Mouse (Mus musculus): ENCODE results near the gene Bmp5. TPM values are rescaled to one million over a fixed set of nuclear protein-coding genes. Genes with fewer than 3 reads are reported as not detected.
A peak's percentile ranks its signal among the peaks of the same experiment; 100 is the strongest.
"Not testable (repeated sequence)": the region's sequence is repeated elsewhere in the genome, so short reads cannot be mapped to it uniquely, and the experiment has no call there.

Gene Bmp5
- total RNA-seq (2021): 1 to 10 TPM; 1.8 to 1.9 TPM

- DNase-seq (ENCODE audit: extremely low spot score in 1 of 2, low spot score in 2 of 2): no peak
- intact Hi-C loops (cut with DNase I): no loop called here
These were observed at the start of gene Bmp5 for GRCm38 (mm10) chr9:75775129-75775845. Gene Bmp5, plus strand, starts transcription at chr9:75775364.

- no peak for DNase-seq (ENCODE audit: extremely low spot score in 1 of 2, low spot score in 2 of 2)
- intact Hi-C loops (cut with DNase I): no loop called here
These were observed 15.1 kb upstream of the Bmp5 start for GRCm38 (mm10) chr9:75760075-75760474.

- no peak for DNase-seq (ENCODE audit: extremely low spot score in 1 of 2, low spot score in 2 of 2)
- intact Hi-C loops (cut with DNase I): no loop called here
These were observed 13.6 kb upstream of the Bmp5 start for GRCm38 (mm10) chr9:75761567-75761966.

- DNase-seq (ENCODE audit: extremely low spot score in 1 of 2, low spot score in 2 of 2): peak in 1 of 2 experiments; percentile 16
- intact Hi-C loops (cut with DNase I): loop anchor here (2.0 kb wide), 2 partner anchors 360 to 474 kb away; no protein-coding TSS in a partner anchor
These were observed 12.7 kb upstream of the Bmp5 start for GRCm38 (mm10) chr9:75762487-75762886.

- no peak for DNase-seq (ENCODE audit: extremely low spot score in 1 of 2, low spot score in 2 of 2)
- intact Hi-C loops (cut with DNase I): no loop called here
These were observed 10.4 kb upstream of the Bmp5 start for GRCm38 (mm10) chr9:75764792-75765191.

- intact Hi-C loops (cut with DNase I): no loop called here
- DNase-seq (ENCODE audit: extremely low spot score in 1 of 2, low spot score in 2 of 2): no peak
These were observed 8.6 kb upstream of the Bmp5 start for GRCm38 (mm10) chr9:75766521-75766920.

- intact Hi-C loops (cut with DNase I): no loop called here
- no peak for DNase-seq (ENCODE audit: extremely low spot score in 1 of 2, low spot score in 2 of 2)
These were observed 6.1 kb upstream of the Bmp5 start for GRCm38 (mm10) chr9:75769042-75769441.

- no peak for DNase-seq (ENCODE audit: extremely low spot score in 1 of 2, low spot score in 2 of 2)
- intact Hi-C loops (cut with DNase I): no loop called here
These were observed 989 bp downstream of the Bmp5 start for GRCm38 (mm10) chr9:75776153-75776552.

GRCm38 (mm10) chr9:75778762-75779346, 3.7 kb downstream of the Bmp5 start:
- no peak for DNase-seq (ENCODE audit: extremely low spot score in 1 of 2, low spot score in 2 of 2)
- intact Hi-C loops (cut with DNase I): no loop called here

GRCm38 (mm10) chr9:75780558-75781276, 5.6 kb downstream of the Bmp5 start:
- intact Hi-C loops (cut with DNase I): no loop called here
- DNase-seq (ENCODE audit: extremely low spot score in 1 of 2, low spot score in 2 of 2): no peak

- DNase-seq (ENCODE audit: extremely low spot score in 1 of 2, low spot score in 2 of 2): no peak
- intact Hi-C loops (cut with DNase I): no loop called here
These were observed 6.4 kb downstream of the Bmp5 start for GRCm38 (mm10) chr9:75781600-75781999.

- no peak for DNase-seq (ENCODE audit: extremely low spot score in 1 of 2, low spot score in 2 of 2)
- intact Hi-C loops (cut with DNase I): no loop called here
These were observed 8.4 kb downstream of the Bmp5 start for GRCm38 (mm10) chr9:75783573-75783972.

- intact Hi-C loops (cut with DNase I): no loop called here
- DNase-seq (ENCODE audit: extremely low spot score in 1 of 2, low spot score in 2 of 2): no peak
These were observed 10.8 kb downstream of the Bmp5 start for GRCm38 (mm10) chr9:75785959-75786358.

- no peak for DNase-seq (ENCODE audit: extremely low spot score in 1 of 2, low spot score in 2 of 2)
- intact Hi-C loops (cut with DNase I): no loop called here
These were observed 12.0 kb downstream of the Bmp5 start for GRCm38 (mm10) chr9:75787121-75787520.

- no peak for DNase-seq (ENCODE audit: extremely low spot score in 1 of 2, low spot score in 2 of 2)
- intact Hi-C loops (cut with DNase I): no loop called here
These were observed 14.8 kb downstream of the Bmp5 start for GRCm38 (mm10) chr9:75789879-75790428.

GRCm38 (mm10) chr9:75804940-75805339, 29.8 kb downstream of the Bmp5 start:
- no peak for DNase-seq (ENCODE audit: extremely low spot score in 1 of 2, low spot score in 2 of 2)
- intact Hi-C loops (cut with DNase I): no loop called here

GRCm38 (mm10) chr9:75808179-75808578, 33.0 kb downstream of the Bmp5 start:
- DNase-seq (ENCODE audit: extremely low spot score in 1 of 2, low spot score in 2 of 2): not testable (repeated sequence)

GRCm38 (mm10) chr9:75808659-75809058, 33.5 kb downstream of the Bmp5 start:
- intact Hi-C loops (cut with DNase I): no loop called here
- no peak for DNase-seq (ENCODE audit: extremely low spot score in 1 of 2, low spot score in 2 of 2)

More at GRCm38 (mm10) chr9:75808179-75808578, 33.0 kb downstream of the Bmp5 start:
- intact Hi-C loops (cut with DNase I): not testable (repeated sequence)

- intact Hi-C loops (cut with DNase I): no loop called here
- no peak for DNase-seq (ENCODE audit: extremely low spot score in 1 of 2, low spot score in 2 of 2)
These were observed 40.0 kb downstream of the Bmp5 start for GRCm38 (mm10) chr9:75815161-75815560.

GRCm38 (mm10) chr9:75818400-75818799, 43.2 kb downstream of the Bmp5 start:
- intact Hi-C loops (cut with DNase I): no loop called here
- DNase-seq (ENCODE audit: extremely low spot score in 1 of 2, low spot score in 2 of 2): no peak

Data from left cerebral cortex, postnatal 10 days (tissue).